Mouse (Mus musculus) cerebellum, adult 18-20 months (tissue): Measurements from ENCODE around the gene Tnpo2.

Experiments used
- DNase-seq, 2 experiments: peaks; one replicate each; pipeline ENCODE4 v3.0.0; 2021

The Tnpo2 gene

GRCm38 (mm10) chr8:85027922-85028321 is 8.8 kb upstream of the Tnpo2 start:
- DNase-seq: no peak

GRCm38 (mm10) chr8:85029271-85029670 is 7.4 kb upstream of the Tnpo2 start:
- DNase-seq: no peak

GRCm38 (mm10) chr8:85032622-85033311 is 3.9 kb upstream of the Tnpo2 start:
- no peak for DNase-seq

- no peak for DNase-seq
Observed at GRCm38 (mm10) chr8:85033867-85034266, 2.8 kb upstream of the Tnpo2 start.

- peak; percentile 68 to 69 for DNase-seq
Observed at GRCm38 (mm10) chr8:85034764-85035163, 2.0 kb upstream of the Tnpo2 start.

- no peak for DNase-seq
Observed at GRCm38 (mm10) chr8:85035165-85035727, 1.5 kb upstream of the Tnpo2 start.

GRCm38 (mm10) chr8:85035728-85036310 is 896 bp upstream of the Tnpo2 start:
- peak in 1 of 2 experiments; percentile 27 for DNase-seq

GRCm38 (mm10) chr8:85036381-85036717 is 366 bp upstream of the Tnpo2 start:
- no peak for DNase-seq

- no peak for DNase-seq
Observed at GRCm38 (mm10) chr8:85037366-85037680, 608 bp downstream of the Tnpo2 start.

GRCm38 (mm10) chr8:85037681-85038531 is 1.2 kb downstream of the Tnpo2 start:
- peak; percentile 41 to 52 for DNase-seq

- no peak for DNase-seq
Observed at GRCm38 (mm10) chr8:85043619-85044018, 6.9 kb downstream of the Tnpo2 start.

- DNase-seq: no peak
Observed at GRCm38 (mm10) chr8:85057367-85057766, 20.7 kb downstream of the Tnpo2 start.

GRCm38 (mm10) chr8:85059879-85060616 is 23.3 kb downstream of the Tnpo2 start, which contains the start of gene Fbxw9:
Gene Fbxw9, plus strand, starts transcription at chr8:85060055.
- DNase-seq: peak; percentile 89 to 90

GRCm38 (mm10) chr8:85062603-85063002 is 25.9 kb downstream of the Tnpo2 start:
- DNase-seq: no peak

- DNase-seq: no peak
Observed at GRCm38 (mm10) chr8:85065213-85065612, 28.5 kb downstream of the Tnpo2 start.

- DNase-seq: no peak
Observed at GRCm38 (mm10) chr8:85067155-85067554, 30.4 kb downstream of the Tnpo2 start.

GRCm38 (mm10) chr8:85067982-85068381 is 31.3 kb downstream of the Tnpo2 start, which contains the start of gene Gm5741:
Gene Gm5741, minus strand, starts transcription at chr8:85067982.
- no peak for DNase-seq

GRCm38 (mm10) chr8:85071041-85071440 is 34.3 kb downstream of the Tnpo2 start:
- DNase-seq: no peak

- DNase-seq: peak; percentile 90 to 94
Observed at GRCm38 (mm10) chr8:85071514-85072281, 35.0 kb downstream of the Tnpo2 start, which contains the start of gene Dhps. Gene Dhps, plus strand, starts transcription at chr8:85071757.

GRCm38 (mm10) chr8:85072364-85072929 is 35.7 kb downstream of the Tnpo2 start:
- DNase-seq: no peak

- no peak for DNase-seq
Observed at GRCm38 (mm10) chr8:85073041-85073612, 36.4 kb downstream of the Tnpo2 start.
